Mouse (Mus musculus) limb, embryonic 13.5 days (tissue): ENCODE data around the gene Rapgef2. TPM values are rescaled to one million over a fixed set of nuclear protein-coding genes. Genes with fewer than 3 reads are reported as not detected.
A peak's percentile ranks its signal among the peaks of the same experiment; 100 is the strongest.

ENCODE experiments used
- ATAC-seq: fragments of 200-750 bp; cut with Nextera tagmentation; 2 replicates; pipeline ENCODE4 v1.8.0; 2017; ENCODE audit warnings: low read depth, moderate number of reproducible peaks, moderate TSS enrichment; ENCODE audit not compliant: low FRiP score
- H3K27ac ChIP-seq: fragments of 300-500 bp; sonication (generic); 2 replicates; pipeline ENCODE4 v1.5.1; 2015; ENCODE audit warnings: inconsistent platforms, mild to moderate bottlenecking, moderate library complexity
- H3K27me3 ChIP-seq: fragments of 300-500 bp; sonication (generic); 2 replicates; pipeline ENCODE4 v1.6.1; 2015; ENCODE audit warnings: mild to moderate bottlenecking, inconsistent platforms
- H3K36me3 ChIP-seq: fragments of 300-500 bp; sonication (generic); 2 replicates; pipeline ENCODE4 v1.6.1; 2015; ENCODE audit warnings: inconsistent platforms, mild to moderate bottlenecking, moderate library complexity
- H3K4me1 ChIP-seq: fragments of 300-500 bp; sonication (generic); 2 replicates; pipeline ENCODE4 v1.6.1; 2015; ENCODE audit warnings: inconsistent platforms
- H3K4me2 ChIP-seq: fragments of 300-500 bp; sonication (generic); replicated peaks from 2 replicates; pipeline ENCODE4 v1.6.1; 2015; ENCODE audit warnings: inconsistent platforms, mild to moderate bottlenecking, moderate library complexity
- H3K4me3 ChIP-seq: fragments of 300-500 bp; sonication (generic); 2 replicates; pipeline ENCODE4 v1.5.1; 2015; ENCODE audit warnings: moderate library complexity, mild to moderate bottlenecking, inconsistent platforms
- H3K9ac ChIP-seq: fragments of 300-500 bp; sonication (generic); 2 replicates; pipeline ENCODE4 v1.6.1; 2015; ENCODE audit warnings: mild to moderate bottlenecking, inconsistent platforms
- H3K9me3 ChIP-seq: fragments of 300-500 bp; sonication (generic); 2 replicates; pipeline ENCODE4 v1.6.1; 2016; ENCODE audit warnings: inconsistent platforms
- WGBS: fragments of 180-500 bp; shearing (Covaris S2); methylation state at CpG from one replicate; pipeline ENCODE4 v1.1.7; 2015; 5-methylcytosine and 5-hydroxymethylcytosine counted together
- polyA plus RNA-seq: library from polyadenylated mRNA; unstranded; fragments of >200 nt; fragmentation: Nextera tagmentation; extraction: Ambion mirVana; gene quantifications from 2 replicates; pipeline ENCODE4 v1.2.1, GENCODE M21; 2015

Gene Rapgef2
- polyA plus RNA-seq = 7.0 and 7.1 TPM in 2 replicates

GRCm38 (mm10) chr3:79286376-79287107, at the start of gene Rapgef2:
Rapgef2 (minus strand) TSS chr3:79286517.
- H3K27ac ChIP-seq = peak within 1 kb of the TSS; percentile 97
- H3K27me3 ChIP-seq = peaks cover 4% of the 10 kb centered on the region; the same call in 1 of the 2 replicates
- WGBS = under 1% methylated on average over 85 of the region's 97 CpGs
- peak; percentile 81 for ATAC-seq
- H3K9ac ChIP-seq = peak within 1 kb of the TSS; percentile 94
- H3K4me3 ChIP-seq = peak within 1 kb of the TSS; percentile 92
- H3K9me3 ChIP-seq = no peaks in the 10 kb centered on the region
- H3K4me2 ChIP-seq = peak within 1 kb of the TSS; percentile 96
- H3K36me3 ChIP-seq = no peaks in the 10 kb centered on the region
- H3K4me1 ChIP-seq = peaks cover 42% of the 10 kb centered on the region

DNA sequence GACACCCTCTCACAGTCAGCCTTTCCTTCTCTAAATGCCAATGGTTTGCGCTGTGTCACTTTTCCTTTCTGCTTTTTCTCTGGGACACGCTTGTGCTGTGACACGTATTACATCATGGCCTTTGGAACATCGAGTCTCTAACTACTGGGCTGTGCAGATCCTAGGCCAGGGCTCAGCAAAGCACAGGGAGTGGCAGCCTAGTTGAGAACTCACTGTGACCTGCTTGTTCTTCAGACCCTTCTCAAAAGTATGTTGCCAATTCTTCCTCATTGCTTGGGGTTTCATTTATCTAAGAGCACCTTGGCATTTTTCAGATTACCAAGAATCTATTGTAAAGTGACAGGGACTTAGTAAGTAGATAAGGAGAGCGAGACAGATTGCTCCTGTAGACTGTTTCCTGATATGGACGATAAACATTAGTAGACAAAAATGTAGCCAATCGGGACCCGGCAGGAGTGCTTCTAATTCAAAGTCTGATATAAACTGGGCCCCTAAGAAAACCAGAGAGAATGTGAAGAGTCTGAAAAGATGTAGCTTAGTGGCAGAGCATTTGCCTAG, 47.4 kb upstream of the Rapgef2 start:
- H3K27me3 ChIP-seq = no peaks in the 10 kb centered on the region
- ATAC-seq = no peak
- no peak overlapping the region for H3K4me2 ChIP-seq
- no peak overlapping the region for H3K9ac ChIP-seq
- H3K36me3 ChIP-seq = no peaks in the 10 kb centered on the region
- H3K27ac ChIP-seq = no peak overlapping the region
- H3K9me3 ChIP-seq = no peaks in the 10 kb centered on the region
- peaks cover 25% of the 10 kb centered on the region for H3K4me1 ChIP-seq
- 91% methylated on average over 8 of the region's 8 CpGs for WGBS
- no peak overlapping the region for H3K4me3 ChIP-seq

DNA sequence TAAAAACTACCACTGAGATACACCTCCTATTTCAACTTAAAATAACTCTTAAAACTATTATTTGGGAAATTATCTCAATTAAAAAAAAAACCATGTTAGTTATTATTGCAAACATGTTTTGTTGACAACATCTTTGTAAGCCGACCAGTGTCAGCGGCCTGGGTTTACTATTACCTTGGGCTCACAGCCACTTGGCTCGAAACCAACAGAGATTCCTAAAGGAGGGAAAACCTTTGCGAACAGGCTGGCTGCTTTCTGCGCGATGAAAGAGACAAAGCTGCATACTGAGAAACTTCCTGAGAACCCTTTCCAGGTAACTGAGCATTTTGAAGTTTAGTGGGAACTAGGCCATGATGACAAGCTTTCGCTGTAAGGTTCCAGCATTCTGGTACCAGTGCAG, 46.7 kb upstream of the Rapgef2 start:
- Histone ChIP-seq H3K27ac (no peak overlapping the region), H3K27me3 (no peaks in the 10 kb centered on the region), H3K9ac (no peak overlapping the region), H3K4me2 (no peak overlapping the region), H3K9me3 (no peaks in the 10 kb centered on the region), H3K4me1 (peaks cover 27% of the 10 kb centered on the region), H3K4me3 (no peak overlapping the region), H3K36me3 (no peaks in the 10 kb centered on the region)
- ATAC-seq = no peak
- 76% methylated on average over 7 of the region's 7 CpGs for WGBS

- Histone ChIP-seq H3K9ac (no peak overlapping the region), H3K36me3 (no peaks in the 10 kb centered on the region), H3K4me3 (no peak overlapping the region), H3K9me3 (no peaks in the 10 kb centered on the region), H3K27me3 (no peaks in the 10 kb centered on the region), H3K4me1 (peaks cover 42% of the 10 kb centered on the region), H3K4me2 (peak overlapping the region; percentile 28; the same call in 1 of the 2 replicates), H3K27ac (peak overlapping the region; percentile 61; the same call in 1 of the 2 replicates)
- no peak; the same call in 1 of the 2 replicates for ATAC-seq
- 18% methylated on average over 8 of the region's 8 CpGs for WGBS
Measured at GRCm38 (mm10) chr3:79329691-79330315, 43.5 kb upstream of the Rapgef2 start.

- Histone ChIP-seq H3K27me3 (no peaks in the 10 kb centered on the region), H3K27ac (peak overlapping the region; percentile 70), H3K36me3 (no peaks in the 10 kb centered on the region), H3K4me2 (peak overlapping the region; percentile 43), H3K4me1 (peaks cover 40% of the 10 kb centered on the region), H3K4me3 (0 out of 2 replicates have a peak overlapping the region, but pooled peaks have one; percentile 1), H3K9me3 (no peaks in the 10 kb centered on the region), H3K9ac (no peak overlapping the region)
- WGBS = 23% methylated on average over 10 of the region's 10 CpGs
- peak; percentile 62 for ATAC-seq
Measured at GRCm38 (mm10) chr3:79324697-79325526, 38.6 kb upstream of the Rapgef2 start.

DNA sequence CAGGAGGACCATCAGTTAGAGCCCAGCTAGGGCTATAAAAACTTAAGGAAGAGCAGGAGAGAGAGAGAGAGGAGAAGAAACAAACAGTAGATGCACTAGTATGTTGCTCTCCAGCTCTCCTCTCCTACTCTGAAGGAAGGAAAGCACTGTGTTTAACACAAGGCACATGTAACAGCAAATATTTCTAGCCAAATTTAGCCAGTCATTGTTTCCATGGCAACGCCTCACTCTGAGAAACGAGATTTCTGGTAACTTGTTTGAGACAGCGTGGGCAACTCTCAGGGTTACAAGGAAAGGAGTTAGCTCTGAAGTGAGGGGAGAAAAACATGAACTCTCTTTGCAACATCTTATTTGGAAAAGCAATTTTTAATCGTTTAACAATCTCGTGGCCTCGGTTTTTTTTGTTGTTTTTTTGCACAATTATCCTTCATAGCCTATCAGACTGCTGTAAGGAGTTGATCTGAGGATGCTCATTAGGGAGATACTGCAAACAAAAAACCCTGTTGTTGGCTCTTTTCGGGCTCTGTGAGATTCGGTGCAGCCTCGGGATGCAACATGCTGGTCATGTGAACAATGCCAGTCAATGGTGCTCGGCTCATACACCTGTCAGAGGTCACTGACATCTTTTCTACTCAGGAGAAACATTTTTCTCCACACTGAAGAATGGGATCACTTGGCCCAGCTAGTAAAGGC, 27.8 kb upstream of the Rapgef2 start:
- H3K4me2 ChIP-seq = no peak overlapping the region
- no peak overlapping the region for H3K4me3 ChIP-seq
- 0 out of 2 replicates have a peak, but pooled peaks cover 2% of the 10 kb centered on the region for H3K9me3 ChIP-seq
- no peak overlapping the region for H3K27ac ChIP-seq
- H3K27me3 ChIP-seq = no peaks in the 10 kb centered on the region
- 0 out of 2 replicates have a peak, but pooled peaks have one; percentile 54 for ATAC-seq
- 67% methylated on average over 10 of the region's 10 CpGs for WGBS
- H3K4me1 ChIP-seq = 0 out of 2 replicates have a peak, but pooled peaks cover 3% of the 10 kb centered on the region
- no peaks in the 10 kb centered on the region for H3K36me3 ChIP-seq
- H3K9ac ChIP-seq = no peak overlapping the region

DNA sequence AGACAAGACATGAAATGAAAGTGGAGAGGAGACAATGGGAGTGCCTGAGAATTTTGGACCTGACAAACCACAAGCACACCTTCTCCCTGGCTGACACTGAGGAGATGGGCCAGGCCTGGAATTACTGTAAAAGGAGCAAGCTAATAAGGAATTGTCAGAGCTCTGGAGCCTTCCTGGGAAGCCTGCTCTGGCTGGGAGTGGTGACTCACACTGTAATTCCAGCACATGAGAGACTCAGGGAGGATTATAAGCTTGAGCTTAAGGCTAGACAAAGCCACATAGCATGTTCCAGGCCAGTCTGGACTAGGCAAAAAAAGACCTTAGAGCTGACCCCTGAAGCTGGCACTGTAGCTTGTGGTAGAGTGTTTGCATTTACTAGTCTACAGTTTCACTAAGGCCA, 25.6 kb upstream of the Rapgef2 start:
- H3K27ac ChIP-seq = no peak overlapping the region
- no peaks in the 10 kb centered on the region for H3K27me3 ChIP-seq
- H3K9ac ChIP-seq = no peak overlapping the region
- H3K4me3 ChIP-seq = no peak overlapping the region
- H3K9me3 ChIP-seq = 0 out of 2 replicates have a peak, but pooled peaks cover 5% of the 10 kb centered on the region
- no peaks in the 10 kb centered on the region for H3K36me3 ChIP-seq
- ATAC-seq = no peak
- H3K4me2 ChIP-seq = no peak overlapping the region
- 0 out of 2 replicates have a peak, but pooled peaks cover 3% of the 10 kb centered on the region for H3K4me1 ChIP-seq

- Histone ChIP-seq H3K4me3 (no peak overlapping the region), H3K27ac (no peak overlapping the region), H3K36me3 (no peaks in the 10 kb centered on the region), H3K4me1 (0 out of 2 replicates have a peak, but pooled peaks cover 3% of the 10 kb centered on the region), H3K4me2 (no peak overlapping the region), H3K9me3 (0 out of 2 replicates have a peak, but pooled peaks cover 5% of the 10 kb centered on the region), H3K9ac (no peak overlapping the region), H3K27me3 (no peaks in the 10 kb centered on the region)
- WGBS = 80% methylated on average over 7 of the region's 7 CpGs
- ATAC-seq = no peak
Measured at GRCm38 (mm10) chr3:79310184-79310583, 23.9 kb upstream of the Rapgef2 start.

DNA sequence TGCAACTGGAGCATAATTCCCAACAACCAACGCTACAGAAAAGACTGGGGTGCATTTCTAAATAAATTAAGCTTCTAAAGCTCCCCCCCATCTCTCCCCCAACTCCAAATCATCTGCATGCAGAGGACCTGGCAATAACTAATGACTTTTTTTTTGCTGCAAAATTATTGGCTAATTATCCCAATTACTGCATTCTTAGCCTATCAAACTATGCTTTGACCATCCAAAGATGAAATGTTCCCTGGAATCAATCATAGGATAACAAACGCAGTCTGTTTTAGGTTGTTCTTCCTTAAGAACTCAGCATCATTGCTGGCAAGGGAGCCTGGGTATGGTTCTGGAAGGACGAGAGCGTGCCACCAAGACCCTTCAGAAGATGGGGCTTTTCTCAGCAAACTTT, 22.3 kb upstream of the Rapgef2 start:
- ATAC-seq = no peak
- no peaks in the 10 kb centered on the region for H3K27me3 ChIP-seq
- H3K9me3 ChIP-seq = 0 out of 2 replicates have a peak, but pooled peaks cover 5% of the 10 kb centered on the region
- H3K27ac ChIP-seq = no peak overlapping the region
- H3K4me3 ChIP-seq = no peak overlapping the region
- H3K4me1 ChIP-seq = no peaks in the 10 kb centered on the region
- H3K36me3 ChIP-seq = no peaks in the 10 kb centered on the region
- no peak overlapping the region for H3K9ac ChIP-seq
- WGBS = 85% methylated on average over 4 of the region's 4 CpGs
- no peak overlapping the region for H3K4me2 ChIP-seq

- Histone ChIP-seq H3K27me3 (no peaks in the 10 kb centered on the region), H3K9ac (no peak overlapping the region), H3K9me3 (no peaks in the 10 kb centered on the region), H3K4me2 (no peak overlapping the region), H3K4me3 (no peak overlapping the region), H3K36me3 (no peaks in the 10 kb centered on the region), H3K4me1 (no peaks in the 10 kb centered on the region), H3K27ac (no peak overlapping the region)
- ATAC-seq = no peak
- WGBS = 88% methylated on average over 15 of the region's 15 CpGs
Measured at GRCm38 (mm10) chr3:79299401-79299800, 13.1 kb upstream of the Rapgef2 start.

DNA sequence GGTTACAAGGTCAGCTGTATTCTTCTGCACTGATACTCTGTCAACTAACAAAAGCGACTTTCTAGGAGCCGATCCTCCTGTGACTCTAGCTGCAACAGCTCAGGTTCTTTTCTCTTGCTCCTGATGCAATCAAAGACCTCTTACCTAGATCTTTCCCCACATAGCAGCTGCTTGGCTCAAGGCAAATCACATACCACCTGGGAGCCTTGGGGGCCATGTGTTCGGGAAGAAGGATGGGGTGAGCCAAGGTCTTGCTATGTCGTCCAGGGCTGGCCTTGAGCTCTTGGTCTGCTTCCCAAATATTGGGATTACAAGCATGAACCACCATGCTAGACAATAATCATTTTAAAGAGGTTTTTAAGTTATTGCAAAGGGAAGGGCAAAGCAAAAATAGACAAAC, 11.0 kb upstream of the Rapgef2 start:
- Histone ChIP-seq H3K9me3 (no peaks in the 10 kb centered on the region), H3K9ac (no peak overlapping the region), H3K27me3 (no peaks in the 10 kb centered on the region), H3K4me2 (no peak overlapping the region), H3K36me3 (no peaks in the 10 kb centered on the region), H3K27ac (no peak overlapping the region), H3K4me3 (no peak overlapping the region), H3K4me1 (no peaks in the 10 kb centered on the region)
- ATAC-seq = no peak
- 77% methylated on average over 4 of the region's 4 CpGs for WGBS
